Mouse (Mus musculus) heart, embryonic 12.5 days (tissue): ENCODE data around the gene Ccdc173. TPM values are rescaled to one million over a fixed set of nuclear protein-coding genes. Genes with fewer than 3 reads are reported as not detected.

ENCODE experiments used
- ATAC-seq: fragments of 200-750 bp; cut with Nextera tagmentation; 2 replicates; pipeline ENCODE4 v1.8.0; 2017; ENCODE audit warnings: moderate TSS enrichment, moderate library complexity; ENCODE audit not compliant: insufficient number of reproducible peaks, low FRiP score
- H3K27ac ChIP-seq: fragments of 300-500 bp; sonication (generic); 2 replicates; pipeline ENCODE4 v1.5.1; 2016; ENCODE audit warnings: mild to moderate bottlenecking, moderate library complexity; ENCODE audit not compliant: poor library complexity, severe bottlenecking
- H3K27me3 ChIP-seq: fragments of 300-500 bp; sonication (generic); replicated peaks from 2 replicates; pipeline ENCODE4 v1.6.1; 2016; ENCODE audit warnings: mild to moderate bottlenecking, moderate library complexity
- H3K36me3 ChIP-seq: fragments of 300-500 bp; sonication (generic); 2 replicates; pipeline ENCODE4 v1.6.1; 2016; ENCODE audit warnings: mild to moderate bottlenecking, moderate library complexity
- H3K4me1 ChIP-seq: fragments of 300-500 bp; sonication (generic); replicated peaks from 2 replicates; pipeline ENCODE4 v1.6.1; 2016; ENCODE audit warnings: mild to moderate bottlenecking
- H3K4me2 ChIP-seq: fragments of 300-500 bp; sonication (generic); 2 replicates; pipeline ENCODE4 v1.6.1; 2016; ENCODE audit warnings: mild to moderate bottlenecking, moderate library complexity
- H3K4me3 ChIP-seq: fragments of 300-500 bp; sonication (generic); 2 replicates; pipeline ENCODE4 v1.5.1; 2016; ENCODE audit warnings: mild to moderate bottlenecking
- H3K9ac ChIP-seq: fragments of 300-500 bp; sonication (generic); 2 replicates; pipeline ENCODE4 v1.6.1; 2016; ENCODE audit warnings: mild to moderate bottlenecking, moderate library complexity
- H3K9me3 ChIP-seq: fragments of 300-500 bp; sonication (generic); replicated peaks from 2 replicates; pipeline ENCODE4 v1.6.1; 2016; ENCODE audit warnings: mild to moderate bottlenecking, moderate library complexity
- WGBS: fragments of 180-500 bp; shearing (Covaris S2); methylation state at CpG from one replicate; pipeline ENCODE4 v1.1.7; 2016; 5-methylcytosine and 5-hydroxymethylcytosine counted together
- polyA plus RNA-seq: library from polyadenylated mRNA; unstranded; fragments of >200 nt; fragmentation: Nextera tagmentation; extraction: Ambion mirVana; gene quantifications from 2 replicates; pipeline ENCODE4 v1.2.1, GENCODE M21; 2016

The Ccdc173 gene
- polyA plus RNA-seq, 1 experiment from 2014 or later: 1.3 TPM

- Histone ChIP-seq H3K27me3 (no peaks in the 10 kb centered on the region; the same call in 1 of the 2 replicates), H3K36me3 (no peaks in the 10 kb centered on the region), H3K4me3 (no peak overlapping the region), H3K4me2 (no peak overlapping the region), H3K4me1 (0 out of 2 replicates have a peak, but pooled peaks cover 2% of the 10 kb centered on the region), H3K27ac (no peak overlapping the region), H3K9ac (no peak overlapping the region), H3K9me3 (no peaks in the 10 kb centered on the region)
- no peak for ATAC-seq
- WGBS: 70% methylated on average over 1 of the region's 1 CpGs
Measured at GRCm38 (mm10) chr2:69719121-69719520, 70.3 kb downstream of the Ccdc173 start.

- H3K4me2 ChIP-seq: no peak overlapping the region
- 73% methylated on average over 3 of the region's 3 CpGs for WGBS
- no peaks in the 10 kb centered on the region for H3K36me3 ChIP-seq
- H3K4me3 ChIP-seq: no peak overlapping the region
- no peaks in the 10 kb centered on the region for H3K9me3 ChIP-seq
- no peaks in the 10 kb centered on the region; the same call in 1 of the 2 replicates for H3K27me3 ChIP-seq
- ATAC-seq: no peak
- H3K27ac ChIP-seq: no peak overlapping the region
- no peaks in the 10 kb centered on the region for H3K4me1 ChIP-seq
- no peak overlapping the region for H3K9ac ChIP-seq
Measured at GRCm38 (mm10) chr2:69716483-69716882, 72.9 kb downstream of the Ccdc173 start.

- Histone ChIP-seq H3K4me1 (no peaks in the 10 kb centered on the region), H3K9ac (no peak overlapping the region), H3K4me3 (no peak overlapping the region), H3K36me3 (peaks cover 17% of the 10 kb centered on the region), H3K27me3 (no peaks in the 10 kb centered on the region), H3K4me2 (no peak overlapping the region), H3K27ac (no peak overlapping the region), H3K9me3 (no peaks in the 10 kb centered on the region)
- 68% methylated on average over 5 of the region's 5 CpGs for WGBS
- ATAC-seq: no peak
Measured at GRCm38 (mm10) chr2:69714126-69714525, 75.2 kb downstream of the Ccdc173 start.

- WGBS: 24% methylated on average over 4 of the region's 4 CpGs
- H3K4me3 ChIP-seq: peak overlapping the region; percentile 66
- peak overlapping the region; percentile 78 for H3K4me2 ChIP-seq
- H3K36me3 ChIP-seq: peaks cover 20% of the 10 kb centered on the region
- no peaks in the 10 kb centered on the region for H3K4me1 ChIP-seq
- ATAC-seq: 0 out of 2 replicates have a peak, but pooled peaks have one; percentile 6
- H3K27me3 ChIP-seq: no peaks in the 10 kb centered on the region
- no peak overlapping the region for H3K27ac ChIP-seq
- no peaks in the 10 kb centered on the region for H3K9me3 ChIP-seq
- H3K9ac ChIP-seq: no peak overlapping the region
Measured at GRCm38 (mm10) chr2:69713626-69714014, 75.8 kb downstream of the Ccdc173 start.

GRCm38 (mm10) chr2:69712981-69713625 is 76.3 kb downstream of the Ccdc173 start, which contains the start of gene Fastkd1:
Gene Fastkd1 (minus strand): TSS chr2:69713516.
- H3K4me1 ChIP-seq: no peaks in the 10 kb centered on the region
- ATAC-seq: peak; percentile 98
- no peaks in the 10 kb centered on the region for H3K27me3 ChIP-seq
- WGBS: under 1% methylated on average over 39 of the region's 39 CpGs
- peaks cover 23% of the 10 kb centered on the region for H3K36me3 ChIP-seq
- peak within 1 kb of the TSS; percentile 78 for H3K27ac ChIP-seq
- H3K4me2 ChIP-seq: peak within 1 kb of the TSS; percentile 78
- H3K4me3 ChIP-seq: peak within 1 kb of the TSS; percentile 66
- no peaks in the 10 kb centered on the region for H3K9me3 ChIP-seq
- H3K9ac ChIP-seq: peak within 1 kb of the TSS; percentile 70

GRCm38 (mm10) chr2:69712171-69712570 is 77.2 kb downstream of the Ccdc173 start:
- Histone ChIP-seq H3K9ac (no peak overlapping the region), H3K4me1 (no peaks in the 10 kb centered on the region), H3K27me3 (no peaks in the 10 kb centered on the region), H3K36me3 (peaks cover 24% of the 10 kb centered on the region), H3K4me2 (peak overlapping the region; percentile 24), H3K4me3 (no peak overlapping the region), H3K9me3 (no peaks in the 10 kb centered on the region), H3K27ac (no peak overlapping the region)
- WGBS: 91% methylated on average over 14 of the region's 14 CpGs
- ATAC-seq: no peak

Other genes with a start within 250 kb of the Ccdc173 start
- gene Lrp2, start 203.5 kb downstream of the Ccdc173 start, polyA plus RNA-seq: 0.74 and 0.78 TPM in 2 replicates
- 13.1 and 16.8 TPM in 2 replicates for gene Bbs5, start 142.4 kb downstream of the Ccdc173 start, polyA plus RNA-seq
- 16.6 and 17.3 TPM in 2 replicates for gene Klhl41, start 119.5 kb downstream of the Ccdc173 start, polyA plus RNA-seq
- gene Fastkd1, start 76.1 kb downstream of the Ccdc173 start, polyA plus RNA-seq: 22.4 and 22.8 TPM in 2 replicates
- 115 and 120 TPM in 2 replicates for gene Ppig, start 67.0 kb downstream of the Ccdc173 start, polyA plus RNA-seq
- 17.6 and 18.3 TPM in 2 replicates for gene Phospho2, start within 50 bp of the Ccdc173 start, polyA plus RNA-seq
- 58.9 and 64.1 TPM in 2 replicates for gene Klhl23, start 32.4 kb upstream of the Ccdc173 start, polyA plus RNA-seq
- 233 and 248 TPM in 2 replicates for gene Ssb, start 72.0 kb upstream of the Ccdc173 start, polyA plus RNA-seq
- 33.6 and 37.1 TPM in 2 replicates for gene Mettl5, start 96.0 kb upstream of the Ccdc173 start, polyA plus RNA-seq
- gene Ubr3, start 107.7 kb upstream of the Ccdc173 start, polyA plus RNA-seq: 18.6 and 20.3 TPM in 2 replicates
- gene Myo3b, start 249.6 kb upstream of the Ccdc173 start, polyA plus RNA-seq: 0.27 and 0.41 TPM in 2 replicates